Mouse (Mus musculus) CD4-positive, CD25-positive, alpha-beta regulatory T cell, adult 4 months (primary cell): ENCODE data around the gene Rnf187. TPM values are rescaled to one million over a fixed set of nuclear protein-coding genes. Genes with fewer than 3 reads are reported as not detected.

Experiments used
- ATAC-seq: one replicate; pipeline ENCODE4 v1.8.0; 2017
- polyA plus RNA-seq, 2 experiments: library from polyadenylated mRNA; unstranded; fragments of 100-300 nt; shearing (Covaris generic); gene quantifications; one replicate each; pipeline ENCODE4 v1.2.1; 2017

The Rnf187 gene
- polyA plus RNA-seq, 2 experiments from 2014 or later: 10.0 to 18.7 TPM

GRCm38 (mm10) chr11:58894456-58894855 is 44.3 kb downstream of the Rnf187 start:
- ATAC-seq: no peak

GRCm38 (mm10) chr11:58890511-58890910 is 48.2 kb downstream of the Rnf187 start:
- no peak for ATAC-seq

GRCm38 (mm10) chr11:58883756-58884155 is 55.0 kb downstream of the Rnf187 start:
- ATAC-seq: no peak

Other genes with a start within 250 kb of the Rnf187 start
- gene Olfr319, start 239.8 kb downstream of the Rnf187 start, polyA plus RNA-seq: not detected
- not detected for gene Olfr318, start 214.9 kb downstream of the Rnf187 start, polyA plus RNA-seq
- gene Olfr317, start 199.7 kb downstream of the Rnf187 start, polyA plus RNA-seq: not detected
- gene Olfr316, start 186.2 kb downstream of the Rnf187 start, polyA plus RNA-seq: not detected
- gene Olfr315, start 165.7 kb downstream of the Rnf187 start, polyA plus RNA-seq: not detected
- not detected for gene Olfr314, start 156.0 kb downstream of the Rnf187 start, polyA plus RNA-seq
- gene Fam183b, start 137.0 kb downstream of the Rnf187 start, polyA plus RNA-seq: under 1 TPM in 1 of 2 experiments, not detected in 1; 1.00 TPM
- gene Olfr313, start 123.9 kb downstream of the Rnf187 start, polyA plus RNA-seq: not detected
- gene Olfr312, start 109.7 kb downstream of the Rnf187 start, polyA plus RNA-seq: under 1 TPM in 1 of 2 experiments, not detected in 1; 0.13 TPM
- not detected for gene Olfr311, start 99.7 kb downstream of the Rnf187 start, polyA plus RNA-seq
- gene Gm12258, start 91.8 kb downstream of the Rnf187 start, polyA plus RNA-seq: 1 to 10 TPM; 7.1 to 7.9 TPM
- 10 to 100 TPM; 11.0 to 14.5 TPM for gene 2810021J22Rik, start 71.7 kb downstream of the Rnf187 start, polyA plus RNA-seq
- 10 to 100 TPM in 1 of 2 experiments, 1 to 10 TPM in 1; 8.2 to 10.6 TPM for gene Zfp39, start 34.7 kb downstream of the Rnf187 start, polyA plus RNA-seq
- gene Btnl10, start 21.0 kb downstream of the Rnf187 start, polyA plus RNA-seq: not detected
- 1 to 10 TPM; 4.9 to 6.6 TPM for gene Hist3h2ba, start 10.0 kb upstream of the Rnf187 start, polyA plus RNA-seq
- 10 to 100 TPM in 1 of 2 experiments, 1 to 10 TPM in 1; 9.6 to 10.3 TPM for gene Hist3h2a, start 15.8 kb upstream of the Rnf187 start, polyA plus RNA-seq
- gene Trim17, start 15.8 kb upstream of the Rnf187 start, polyA plus RNA-seq: under 1 TPM; 0.28 to 0.46 TPM
- gene Trim11, start 39.2 kb upstream of the Rnf187 start, polyA plus RNA-seq: 10 to 100 TPM; 23.7 to 27.1 TPM
- not detected for gene Obscn, start 197.5 kb upstream of the Rnf187 start, polyA plus RNA-seq
- 1 to 10 TPM; 1.2 to 1.8 TPM for gene Iba57, start 224.8 kb upstream of the Rnf187 start, polyA plus RNA-seq
- gene Gjc2, start 244.3 kb upstream of the Rnf187 start, polyA plus RNA-seq: not detected